Mouse (Mus musculus) frontal cortex, postnatal 14 days (tissue): ENCODE measurements at regions not wholly inside any gene's neighbourhood (a gene's known extent, or its start where the extent isn't known, plus 50 kb on each side); places are given as distances from the start of the nearest gene placed in this dataset.
A peak's percentile ranks its signal among the peaks of the same experiment; 100 is the strongest.

Experiments used
- DNase-seq, 2 experiments: peaks; one replicate each; pipeline ENCODE4 v3.0.0; 2022; ENCODE audit warnings: low spot score in 2 of 2

GRCm38 (mm10) chr12:98337644-98338043, 69.2 kb downstream of the Gpr65 start:
- no peak for DNase-seq

DNA sequence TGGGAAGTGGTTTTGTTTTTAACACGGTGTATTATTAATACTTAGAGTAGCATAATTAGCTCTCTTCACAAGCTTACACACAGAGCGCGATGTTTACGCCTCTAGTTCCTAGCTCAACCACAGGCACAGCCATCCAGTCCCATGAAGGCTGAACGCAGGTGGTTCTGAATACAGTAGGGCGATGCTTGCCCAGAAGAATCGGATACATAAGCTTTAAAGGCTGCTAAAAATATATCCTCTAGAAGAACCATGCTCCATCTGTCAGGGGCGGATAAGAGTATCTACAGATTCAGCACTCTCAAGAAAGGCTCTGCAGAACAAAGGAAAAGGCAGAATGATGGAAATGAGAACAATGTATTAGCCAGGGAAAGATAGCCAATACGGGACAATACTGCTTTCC, 71.1 kb downstream of the Gpr65 start:
- DNase-seq, result no peak

- no peak for DNase-seq
These were observed 73.7 kb downstream of the Gpr65 start for GRCm38 (mm10) chr12:98342158-98342557.

- no peak for DNase-seq
These were observed 75.2 kb downstream of the Gpr65 start for GRCm38 (mm10) chr12:98343653-98344052.

DNA sequence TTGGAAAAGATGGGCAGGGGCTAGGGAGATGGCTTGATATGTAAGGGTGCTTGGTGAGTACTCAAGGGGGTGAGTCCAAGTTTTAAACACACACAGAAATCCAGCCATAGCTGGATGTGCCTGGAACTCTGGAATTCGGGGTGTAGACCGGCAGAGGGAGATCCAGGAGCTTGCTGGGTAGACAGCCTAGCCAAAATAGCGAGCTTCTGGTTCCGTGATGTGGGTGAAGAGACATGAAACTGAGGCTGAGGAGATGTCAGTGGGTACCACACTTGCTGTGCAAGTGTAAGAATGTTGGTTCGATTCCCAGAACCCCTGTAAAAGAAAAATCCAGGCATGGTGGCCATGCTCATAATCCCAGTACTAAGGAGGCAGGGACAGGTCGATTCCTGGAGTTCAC, 78.6 kb downstream of the Gpr65 start:
- DNase-seq, result no peak

DNA sequence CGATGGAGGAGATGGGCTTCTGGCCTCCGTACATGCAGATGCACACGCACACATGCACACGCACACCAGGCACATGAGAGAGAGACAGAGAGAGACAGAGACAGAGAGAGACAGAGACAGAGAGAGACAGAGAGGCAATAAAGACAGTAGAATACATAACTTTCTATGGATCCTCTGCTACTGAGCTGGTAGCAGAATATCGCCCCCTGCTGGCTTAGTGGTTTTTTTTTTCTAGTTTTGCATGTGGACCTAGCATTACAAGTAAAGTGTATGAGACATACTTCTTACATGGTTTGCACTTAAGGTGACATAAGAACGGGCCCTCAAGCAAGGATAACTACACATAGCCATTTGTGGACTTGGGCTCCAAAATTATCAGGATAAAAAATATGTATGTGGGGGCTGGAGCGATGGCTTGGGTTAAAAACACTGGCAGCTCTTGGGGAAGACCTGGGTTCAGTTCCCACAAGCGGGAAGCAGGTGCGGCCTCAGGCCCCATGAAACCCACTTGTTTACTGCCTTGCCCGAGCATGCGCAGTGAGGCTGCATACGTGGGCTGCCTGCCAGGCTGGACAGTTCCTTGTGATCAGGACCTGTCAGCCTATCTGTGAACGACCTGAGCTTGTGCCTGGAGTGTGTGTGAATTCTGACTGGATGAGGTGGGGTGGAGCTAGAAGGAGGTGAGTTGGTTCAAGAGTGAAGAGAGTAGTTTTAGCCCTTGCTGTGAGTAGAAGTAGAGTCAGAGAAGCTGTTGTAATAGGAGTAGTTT, 79.3 kb downstream of the Gpr65 start:
- peak in 1 of 2 experiments; percentile 22 for DNase-seq

GRCm38 (mm10) chr12:98349864-98350643, 81.6 kb downstream of the Gpr65 start:
- no peak for DNase-seq

- no peak for DNase-seq
These were observed 84.0 kb downstream of the Gpr65 start for GRCm38 (mm10) chr12:98352401-98352800.

GRCm38 (mm10) chr12:98354545-98354944, 86.1 kb downstream of the Gpr65 start:
- DNase-seq, result no peak

DNA sequence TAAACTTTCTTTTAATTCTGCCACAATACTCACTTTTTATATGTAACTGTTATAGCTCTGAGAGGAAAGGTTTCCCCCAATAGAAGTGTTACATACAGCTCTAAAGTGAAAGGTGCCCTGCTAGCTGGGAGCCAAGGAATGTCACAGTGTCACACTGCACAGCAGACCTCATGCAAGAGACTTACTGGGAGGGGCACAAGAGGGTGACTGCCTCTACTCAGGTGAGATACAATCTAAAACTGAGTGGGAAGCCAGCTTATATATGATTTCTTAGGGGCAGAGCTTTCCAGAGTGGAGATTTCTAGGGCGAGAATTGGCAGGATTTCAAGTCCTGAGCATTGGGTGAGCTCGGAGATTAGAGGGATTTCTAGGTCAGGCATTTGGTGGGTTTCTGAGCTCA, 99.1 kb downstream of the Gpr65 start:
- no peak for DNase-seq

DNA sequence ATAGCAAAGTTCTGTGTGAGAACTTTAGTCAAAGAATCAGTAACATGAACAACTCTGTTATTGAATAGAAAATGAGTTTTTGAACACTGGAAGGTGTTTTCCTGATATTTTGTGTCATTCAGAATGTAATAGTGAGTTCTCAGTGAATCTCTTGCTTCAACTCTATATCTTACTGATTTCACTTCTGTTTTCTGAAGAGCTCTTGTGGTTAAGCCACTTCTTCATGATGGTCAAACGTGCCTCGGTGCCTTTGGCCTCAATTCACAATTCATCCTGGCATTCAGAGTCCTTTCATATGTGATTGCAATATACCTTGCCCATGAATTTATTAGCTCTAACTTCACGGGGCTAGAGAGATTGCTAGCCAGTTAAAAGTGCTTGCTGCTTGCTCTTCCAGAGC, 102.3 kb downstream of the Gpr65 start:
- no peak for DNase-seq

GRCm38 (mm10) chr12:98375214-98375910, 106.9 kb downstream of the Gpr65 start:
- DNase-seq, result no peak
